Mouse (Mus musculus) embryo, embryonic 9.5 days (tissue): Measurements from ENCODE around the gene Pkd1l3.
A peak's percentile ranks its signal among the peaks of the same experiment; 100 is the strongest.

ENCODE experiments used
- DNase-seq: peaks from one replicate; pipeline ENCODE4 v3.0.0-alpha.2; 2017; ENCODE audit errors: extremely low spot score

Gene Pkd1l3

DNA sequence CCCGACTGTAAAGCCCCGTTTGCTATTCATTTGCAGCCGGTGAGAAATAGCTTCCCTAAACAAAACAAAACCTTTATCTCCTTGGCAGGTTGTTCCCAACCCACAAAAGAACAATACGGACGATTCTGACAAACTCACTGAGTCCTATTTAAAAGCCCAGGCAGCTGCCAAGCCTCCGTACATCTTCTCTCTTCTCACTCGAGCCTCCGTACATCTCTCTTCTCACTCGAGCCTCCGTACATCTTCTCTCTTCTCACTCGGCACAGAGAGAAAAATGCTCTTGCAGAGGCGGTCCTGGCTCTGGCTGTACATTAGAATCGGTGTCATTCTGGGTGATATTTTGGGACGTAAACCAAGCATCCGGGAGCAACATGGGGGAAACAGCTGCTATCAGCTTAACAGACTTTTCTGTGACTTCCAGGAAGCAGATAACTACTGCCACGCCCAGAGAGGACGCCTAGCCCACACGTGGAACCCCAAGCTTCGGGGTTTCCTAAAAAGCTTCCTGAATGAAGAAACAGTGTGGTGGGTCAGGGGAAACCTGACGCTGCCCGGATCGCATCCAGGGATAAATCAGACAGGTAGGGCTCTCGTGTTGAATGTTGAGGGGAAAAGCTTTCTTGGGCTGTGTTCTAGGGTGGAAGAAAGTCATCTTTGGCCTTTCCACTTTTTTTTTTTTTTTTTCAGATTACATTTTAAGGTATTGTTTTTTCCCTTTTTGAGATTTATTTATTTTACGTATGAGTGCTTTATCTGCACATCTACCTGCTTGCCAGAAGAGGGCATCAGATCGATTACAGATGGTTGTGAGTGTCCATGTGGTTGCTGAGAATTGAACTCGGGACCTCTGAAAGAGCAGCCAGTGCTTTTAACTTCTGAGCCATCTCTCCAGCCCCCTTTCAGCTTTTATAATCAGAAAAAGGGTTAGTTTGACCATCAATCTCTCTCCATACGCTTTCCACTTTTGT lies at the start of gene Pkd1l3:
Gene Pkd1l3, plus strand, starts transcription at position 275 of the 968 bp plus-strand sequence.
- DNase-seq: no peak

DNA sequence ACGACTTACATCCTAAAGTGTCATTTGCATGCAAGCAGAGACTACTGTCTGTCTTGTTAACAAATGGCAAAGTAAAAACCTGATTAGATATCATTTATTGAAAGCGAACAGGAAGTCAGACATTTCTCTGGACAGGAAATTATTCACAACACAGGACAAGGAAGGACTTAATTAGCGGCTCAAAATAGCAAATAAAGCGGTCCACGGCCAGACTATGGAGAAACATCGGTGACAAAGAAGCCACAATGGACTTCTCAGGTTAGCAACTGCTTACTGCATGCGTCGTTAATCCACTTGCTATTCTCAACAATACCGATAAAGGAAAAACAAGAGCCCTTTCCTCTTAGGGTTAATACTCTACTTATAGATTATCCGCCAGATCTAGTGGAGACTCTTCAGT lies 49.6 kb upstream of the Pkd1l3 start:
- no peak for DNase-seq

DNA sequence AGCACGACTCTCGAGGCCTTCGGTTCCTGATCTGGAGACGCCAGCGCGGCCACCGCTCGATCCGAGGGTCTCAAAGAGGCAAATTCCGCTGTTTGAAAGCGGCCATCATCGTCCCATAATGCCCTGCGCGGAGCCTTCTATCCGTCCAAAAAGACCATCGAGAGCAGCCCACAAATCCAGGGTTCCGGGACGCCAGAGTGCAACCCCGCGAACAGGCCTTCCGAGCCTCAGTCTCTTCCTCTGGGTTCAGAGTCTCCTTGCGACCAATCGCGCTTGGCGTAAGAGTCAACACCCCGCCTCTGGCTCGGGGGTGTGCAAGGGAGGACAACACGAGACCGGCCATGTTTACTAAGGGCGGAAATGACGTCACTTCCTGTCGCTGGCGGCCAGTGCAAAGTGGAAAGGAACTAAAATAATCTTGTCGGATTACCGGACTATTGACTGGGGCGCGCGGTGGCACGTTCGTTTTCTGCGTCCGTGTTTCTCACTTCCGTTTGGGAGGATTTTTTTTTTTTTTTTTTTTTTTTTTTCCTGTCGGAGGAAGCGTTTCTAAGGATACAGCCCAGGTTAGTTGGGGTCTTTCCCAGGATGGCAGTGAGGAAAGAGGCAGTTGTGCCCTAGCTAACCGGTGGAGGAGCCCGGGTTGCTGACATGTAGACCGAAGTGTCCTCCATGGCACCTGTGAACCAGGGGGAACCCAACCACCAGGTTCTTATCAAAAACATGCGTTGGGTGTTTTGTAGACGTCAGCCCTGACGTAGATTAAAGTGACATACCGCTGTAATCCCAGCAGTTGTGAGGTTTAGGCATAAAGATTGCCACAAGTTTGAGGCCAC lies 48.6 kb upstream of the Pkd1l3 start, which contains the start of the genes Dhx38 and Txnl4b:
Gene Dhx38, minus strand, starts transcription at position 364 of the 836 bp plus-strand sequence.
Gene Txnl4b, plus strand, starts transcription at position 395 of the 836 bp plus-strand sequence.
- peak; percentile 96 for DNase-seq

DNA sequence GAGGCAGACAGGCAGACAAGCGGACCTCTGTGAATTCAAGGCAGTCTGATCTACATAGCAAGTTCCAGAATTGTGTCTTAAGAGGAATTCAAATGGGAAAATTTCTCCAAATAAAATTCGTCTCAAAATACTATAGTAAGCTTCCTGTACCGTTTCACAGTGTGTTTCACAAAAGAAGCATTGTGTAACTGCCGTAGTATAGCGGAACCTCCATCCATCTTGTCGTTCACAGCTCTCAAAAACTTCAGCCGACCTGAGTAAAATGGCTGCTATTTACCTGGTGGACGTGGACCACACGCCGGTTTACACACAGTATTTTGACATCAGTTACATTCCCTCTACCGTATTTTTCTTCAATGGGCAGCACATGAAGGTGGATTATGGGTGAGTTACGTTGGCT lies 43.2 kb upstream of the Pkd1l3 start:
- DNase-seq: no peak

DNA sequence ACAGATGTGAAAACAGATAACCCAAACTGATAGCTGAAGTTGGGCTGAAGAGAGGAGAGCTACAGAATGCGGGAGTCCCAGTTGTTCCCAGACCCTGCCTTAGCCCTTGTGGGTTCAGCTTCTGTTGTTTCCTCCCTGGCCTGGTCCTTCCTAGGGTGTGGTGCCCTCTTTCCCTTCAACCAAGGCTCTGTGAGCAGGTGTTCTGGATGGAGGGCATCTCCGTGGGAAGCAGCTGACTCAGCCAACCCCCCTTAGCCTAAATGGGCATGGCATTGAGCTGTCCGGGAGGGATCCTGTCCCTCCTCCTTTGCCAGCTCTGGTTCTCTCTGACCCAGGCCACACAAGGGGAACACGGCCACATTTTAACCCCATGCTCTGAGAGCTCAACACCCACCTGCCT lies 38.0 kb upstream of the Pkd1l3 start:
- no peak for DNase-seq

DNA sequence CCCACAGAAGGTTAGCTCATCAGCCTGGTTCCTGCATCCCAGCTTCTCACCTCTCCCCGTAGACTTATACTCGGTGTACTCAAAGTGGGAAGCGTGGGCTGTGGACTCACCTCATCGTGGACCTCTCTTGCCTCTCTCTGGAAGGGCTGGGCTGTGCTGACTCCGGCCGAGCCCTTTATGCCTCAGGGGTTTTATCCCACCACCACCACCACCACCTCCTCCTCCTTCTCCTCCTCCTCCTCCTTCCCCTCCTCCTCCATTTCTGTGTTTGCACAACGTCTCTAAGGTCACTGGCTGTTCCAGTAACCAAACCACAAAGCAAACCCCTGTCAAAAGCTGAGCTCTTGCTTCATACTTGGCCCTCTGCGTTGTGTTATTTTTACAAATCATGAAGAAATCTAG lies 35.4 kb upstream of the Pkd1l3 start, which contains the start of gene Hp:
Gene Hp, minus strand, starts transcription at position 273 of the 402 bp plus-strand sequence.
- DNase-seq: no peak

DNA sequence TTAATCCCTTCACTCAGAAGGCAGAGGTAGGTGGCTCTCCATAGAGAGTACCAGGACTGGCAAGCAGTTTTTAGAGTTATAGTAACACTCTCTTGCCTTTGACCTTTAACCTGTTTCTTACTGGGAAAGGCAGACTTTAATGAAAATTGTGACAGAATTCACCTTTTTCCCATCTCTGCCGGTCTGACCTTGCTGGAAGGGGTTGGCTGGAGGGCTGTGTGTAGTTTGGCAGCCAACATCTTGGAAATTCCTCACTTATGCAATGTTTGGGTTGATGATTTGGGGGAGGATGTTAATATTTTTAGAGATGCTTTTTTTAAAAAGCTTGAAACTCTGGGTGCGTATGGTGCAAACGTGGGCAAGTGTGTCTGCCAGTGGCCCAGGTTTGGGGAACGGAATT lies 30.0 kb upstream of the Pkd1l3 start:
- DNase-seq: no peak

DNA sequence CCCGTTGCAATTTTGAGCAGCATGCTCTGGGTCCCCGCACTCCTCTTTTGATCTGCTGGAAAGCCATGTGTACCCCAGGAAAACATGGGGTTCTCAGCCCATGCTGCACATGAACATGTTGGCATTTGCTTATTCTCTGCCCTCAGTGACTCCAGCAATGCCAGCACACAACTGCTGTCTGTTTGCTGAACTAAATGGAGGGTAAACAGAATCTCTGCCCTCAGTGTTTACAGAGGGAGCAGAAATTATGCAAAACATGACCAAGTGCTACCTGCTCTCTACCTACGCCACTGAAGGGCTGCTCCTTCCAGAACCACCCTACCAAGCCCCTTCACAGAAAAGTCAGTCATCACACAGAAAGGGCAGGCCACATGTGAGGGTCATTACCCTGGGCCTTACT lies 29.5 kb upstream of the Pkd1l3 start:
- DNase-seq: no peak

DNA sequence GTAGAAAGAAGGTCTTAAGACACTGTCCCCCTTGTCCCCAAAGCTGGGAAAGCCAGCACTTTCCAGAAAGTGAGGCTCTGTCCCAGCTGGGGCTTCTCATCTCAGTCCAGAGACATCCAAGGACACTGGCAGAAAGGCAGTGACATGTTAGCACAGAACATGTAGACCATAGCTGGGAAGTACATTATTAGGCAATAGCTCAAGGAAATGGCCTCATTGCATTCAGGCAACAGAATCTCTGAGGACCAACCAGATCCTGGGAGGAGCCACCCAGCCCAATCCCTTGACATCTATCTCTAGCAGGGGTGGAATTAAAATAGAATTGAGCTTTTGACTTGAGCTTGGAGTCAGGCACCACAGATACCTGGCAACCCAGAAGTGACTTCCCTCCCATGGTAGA lies 28.7 kb upstream of the Pkd1l3 start:
- DNase-seq: no peak

DNA sequence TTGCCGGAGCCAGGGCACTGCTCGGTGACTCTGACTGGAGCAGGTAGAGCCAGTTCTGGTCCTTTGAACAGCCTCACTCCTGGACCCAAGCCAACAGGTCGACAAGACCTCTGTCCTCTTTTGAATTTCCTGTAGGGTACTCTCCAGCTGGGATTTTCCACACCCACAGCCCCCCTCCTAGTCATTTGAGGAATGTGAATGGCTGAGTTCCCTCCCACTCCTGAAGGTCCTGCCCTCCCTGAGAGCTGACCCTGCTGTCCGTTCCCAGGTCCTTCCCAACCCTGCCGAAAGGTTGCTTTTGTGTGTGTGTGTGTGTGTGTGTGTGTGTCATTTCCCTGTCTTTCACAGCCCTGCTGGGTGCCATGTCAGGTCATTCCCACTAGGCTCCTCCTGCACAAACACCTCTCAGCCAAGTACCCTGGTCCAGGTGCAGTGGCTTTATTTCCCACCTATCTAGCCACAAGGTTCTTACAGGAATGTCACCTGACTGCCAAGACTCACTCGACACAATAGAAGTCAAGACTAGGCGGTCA lies 27.3 kb upstream of the Pkd1l3 start:
- no peak for DNase-seq

DNA sequence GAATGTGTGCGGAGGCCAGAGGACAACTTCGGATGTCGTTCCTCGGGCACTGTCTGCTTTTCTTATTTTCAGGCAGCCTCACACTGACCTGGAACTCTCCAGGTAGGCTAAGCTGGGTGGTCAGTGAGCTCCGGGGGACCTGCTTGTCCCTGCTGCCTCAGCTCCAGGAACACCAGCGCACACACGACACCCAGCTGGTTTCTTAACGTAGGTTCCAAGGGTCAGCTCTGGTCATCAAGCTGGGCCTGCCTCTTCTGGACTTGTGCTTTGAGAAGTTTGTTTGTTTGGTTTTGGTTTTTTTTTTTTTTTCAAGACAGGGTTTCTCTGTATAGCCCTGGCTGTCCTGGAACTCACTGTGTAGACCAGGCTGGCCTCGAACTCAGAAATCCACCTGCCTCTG lies 23.4 kb upstream of the Pkd1l3 start:
- no peak for DNase-seq

DNA sequence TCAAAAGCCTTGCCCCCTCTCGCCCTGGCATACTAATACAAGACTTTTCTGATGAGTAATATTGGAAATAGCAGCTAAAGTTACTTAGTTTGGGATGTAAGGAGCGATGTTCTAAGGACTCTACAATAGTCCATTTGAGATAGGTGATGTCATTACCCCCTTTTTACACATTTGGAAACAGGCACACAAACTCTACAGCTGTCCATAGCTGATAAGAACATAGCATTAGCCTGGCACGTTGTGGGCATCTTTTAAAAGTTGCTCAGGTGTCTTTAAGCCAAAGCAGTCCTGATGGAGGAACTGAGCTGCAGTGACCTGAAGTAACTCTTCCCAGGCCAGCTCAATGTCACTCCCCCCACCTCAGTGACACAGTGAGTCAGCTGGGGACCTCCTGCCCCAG lies 22.9 kb upstream of the Pkd1l3 start:
- no peak for DNase-seq

DNA sequence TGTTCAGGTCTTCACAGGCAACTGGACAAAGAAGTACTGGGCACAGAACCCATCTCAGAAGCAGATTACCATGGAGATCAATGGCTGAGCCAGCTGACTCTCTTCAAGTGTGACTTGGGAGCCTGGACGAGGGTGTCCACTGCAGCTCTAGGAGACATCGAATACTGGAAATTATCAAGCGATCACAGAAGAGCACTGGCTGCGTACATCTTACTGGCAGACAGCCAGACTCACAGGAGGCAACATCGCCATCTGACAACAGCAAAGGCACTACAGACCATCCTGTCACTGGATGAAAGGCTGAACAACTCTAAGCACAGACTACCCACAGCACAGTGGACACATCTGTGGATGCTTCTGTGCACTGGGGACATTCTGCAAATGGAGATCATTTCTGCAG lies 22.2 kb upstream of the Pkd1l3 start:
- DNase-seq: no peak

DNA sequence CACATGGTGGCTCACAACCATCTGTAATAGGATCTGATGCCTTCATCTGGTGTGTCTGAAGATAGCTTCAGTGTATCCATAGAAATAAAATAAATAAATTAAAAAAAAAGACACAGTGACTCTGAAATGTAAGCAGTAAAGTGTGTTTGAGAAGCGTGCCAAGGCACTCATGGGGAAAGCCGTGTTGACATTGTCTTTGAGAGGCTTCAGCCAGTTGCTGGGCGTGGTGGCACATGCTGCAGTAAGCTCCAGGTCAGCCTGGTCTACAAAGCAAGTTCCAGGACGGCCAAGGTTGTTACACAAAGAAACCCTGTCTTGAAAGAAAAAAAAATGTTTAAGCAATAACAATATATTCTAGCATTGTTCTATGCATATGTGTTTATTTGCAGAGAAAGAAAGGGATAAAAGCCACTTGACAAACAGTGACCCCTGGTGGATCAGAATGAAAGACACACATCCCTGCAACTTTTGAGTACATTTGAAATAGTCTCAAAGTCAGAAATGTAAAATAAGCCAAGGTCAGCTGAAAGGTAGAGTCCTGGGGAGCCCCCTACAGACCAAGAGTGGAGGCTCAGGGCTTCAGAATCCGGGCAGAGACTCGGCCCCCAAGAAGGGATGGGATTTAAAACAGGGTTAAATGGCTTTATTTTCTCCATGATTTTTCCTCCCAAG lies 21.1 kb upstream of the Pkd1l3 start:
- no peak for DNase-seq

DNA sequence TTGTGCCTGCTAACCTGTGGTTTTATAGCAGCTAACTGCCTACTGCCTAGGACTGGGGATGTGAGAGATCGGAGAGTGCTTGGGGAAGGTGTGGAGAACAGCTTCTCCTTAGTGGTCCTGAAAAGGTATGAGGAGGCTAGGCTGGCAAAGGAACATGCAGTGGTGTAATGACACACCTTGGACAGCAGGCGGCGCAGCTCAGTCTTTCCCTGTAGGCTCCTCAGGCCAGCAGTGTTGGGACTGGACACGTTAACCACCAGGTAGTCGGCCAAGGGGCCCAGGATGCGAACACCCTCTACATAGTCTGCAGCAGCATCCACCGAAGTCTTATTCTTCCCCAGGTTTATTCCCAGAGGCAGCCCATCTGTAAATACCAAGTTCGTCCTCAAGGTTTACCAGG lies 18.5 kb upstream of the Pkd1l3 start:
- DNase-seq: peak; percentile 62

DNA sequence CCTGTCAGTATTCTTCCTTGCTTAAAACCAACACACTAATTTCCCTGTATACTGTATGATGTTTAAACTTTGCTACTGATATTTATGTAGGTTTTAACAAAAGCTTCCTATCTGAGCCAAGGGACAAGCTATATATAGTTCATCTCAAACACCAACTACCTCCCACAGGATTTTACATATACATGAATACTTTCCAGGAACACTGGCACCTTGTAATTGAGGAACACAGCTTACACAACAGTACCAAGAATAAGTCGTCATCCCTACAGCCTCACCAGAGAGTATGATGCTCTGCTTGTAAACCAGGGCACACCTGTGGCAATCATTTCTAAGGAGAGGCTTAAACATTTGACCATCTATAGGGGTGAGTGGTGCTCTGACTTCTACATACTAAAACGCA lies 7.6 kb upstream of the Pkd1l3 start:
- no peak for DNase-seq

DNA sequence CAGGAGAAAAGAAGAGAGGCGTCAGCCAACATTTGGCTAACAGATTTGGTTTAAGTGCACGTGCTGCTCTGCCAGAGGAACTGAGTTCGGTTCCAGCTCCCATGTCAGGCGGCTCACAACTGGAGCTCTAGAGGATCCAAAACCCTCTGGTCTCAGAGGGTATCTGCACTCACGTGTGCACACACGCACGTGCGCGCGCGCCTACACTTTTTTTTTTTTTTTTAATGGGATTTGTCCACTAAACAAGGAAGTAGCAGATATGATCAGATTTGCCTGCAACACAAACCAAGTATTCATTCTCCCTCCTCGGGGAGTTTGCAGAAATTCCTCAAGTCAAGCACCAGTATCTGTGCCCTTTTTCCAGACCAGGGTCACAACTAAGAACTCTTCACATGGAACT lies 6.7 kb upstream of the Pkd1l3 start:
- no peak for DNase-seq

DNA sequence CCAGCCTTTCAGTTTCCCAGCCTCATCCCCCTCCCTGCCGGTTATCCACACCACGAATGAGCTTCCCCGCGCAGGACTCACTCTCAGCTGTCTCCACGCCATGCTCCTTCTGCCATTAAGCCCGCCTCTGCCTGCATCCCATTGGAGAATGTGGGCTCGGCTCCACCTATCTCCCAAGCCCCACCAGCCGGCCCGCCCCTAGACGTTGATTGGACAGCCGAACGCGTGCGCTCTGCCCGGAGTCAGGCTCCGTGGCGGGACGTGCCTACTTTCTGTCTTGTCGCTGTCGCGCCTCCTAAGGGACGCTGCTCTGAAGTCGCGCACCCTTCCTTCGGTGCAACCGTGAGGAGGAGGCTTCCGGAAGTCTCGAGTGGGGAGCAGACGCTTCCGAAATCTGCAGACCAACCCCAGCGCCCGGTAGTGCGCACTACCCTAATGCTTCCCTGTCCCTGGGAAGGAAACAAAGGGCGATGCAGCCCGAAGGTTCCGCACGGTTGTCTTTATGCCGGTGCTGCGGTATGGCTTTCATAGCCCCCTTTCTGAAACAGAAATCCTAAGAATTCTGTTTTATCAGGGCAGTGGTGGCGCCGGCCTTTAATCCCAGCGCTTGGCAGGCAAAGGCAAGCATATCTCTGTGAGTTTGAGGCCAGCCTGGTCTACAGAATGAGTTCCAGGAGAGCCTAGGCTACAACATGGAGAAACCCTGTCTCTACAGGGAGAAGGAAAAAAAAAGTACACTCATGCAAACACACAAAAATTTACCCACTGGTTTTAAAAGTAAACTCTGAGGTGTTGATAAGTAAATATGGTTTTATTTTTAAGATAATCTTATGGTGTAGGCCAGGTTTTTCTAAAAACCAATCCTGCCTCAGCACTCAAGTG lies 5.8 kb upstream of the Pkd1l3 start, which contains the start of gene Dhodh:
Gene Dhodh, minus strand, starts transcription at position 403 of the 882 bp plus-strand sequence.
- peak; percentile 96 for DNase-seq

DNA sequence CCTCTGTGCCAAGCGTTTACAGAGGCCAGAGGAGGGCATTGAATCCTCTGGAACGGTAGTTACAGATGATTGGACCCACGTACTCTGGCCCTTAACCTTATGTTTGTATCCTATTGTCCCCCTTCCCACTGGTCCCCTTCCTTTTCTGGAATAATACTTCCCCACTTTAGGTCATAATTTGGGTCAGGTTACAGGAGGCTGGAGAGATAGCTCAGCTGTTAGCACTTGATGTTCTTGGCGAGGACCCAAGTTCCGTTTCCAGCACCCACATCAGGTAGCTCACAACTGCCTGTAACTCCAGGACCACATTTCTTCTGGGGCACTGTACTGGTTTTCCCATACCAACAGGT lies 5.2 kb upstream of the Pkd1l3 start:
- no peak for DNase-seq

DNA sequence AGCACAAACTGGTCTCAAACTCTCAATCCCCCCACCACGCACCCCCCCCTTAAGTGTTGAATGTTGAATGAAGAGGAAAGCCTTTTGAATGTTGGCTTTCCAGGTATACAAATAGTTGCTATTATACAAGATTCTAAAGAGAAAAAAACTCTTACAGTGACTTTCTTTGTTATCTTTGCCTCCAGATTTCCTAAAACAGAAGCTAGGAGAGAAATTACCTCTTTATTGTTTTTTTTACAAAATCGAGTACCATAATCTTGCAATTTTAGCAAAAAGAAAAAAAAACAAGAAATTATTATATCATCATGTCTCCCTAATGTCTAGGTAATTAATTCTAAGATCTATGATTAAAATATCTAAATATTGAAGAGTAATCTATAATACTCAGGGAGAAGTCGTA lies 1.3 kb downstream of the Pkd1l3 start:
- no peak for DNase-seq

DNA sequence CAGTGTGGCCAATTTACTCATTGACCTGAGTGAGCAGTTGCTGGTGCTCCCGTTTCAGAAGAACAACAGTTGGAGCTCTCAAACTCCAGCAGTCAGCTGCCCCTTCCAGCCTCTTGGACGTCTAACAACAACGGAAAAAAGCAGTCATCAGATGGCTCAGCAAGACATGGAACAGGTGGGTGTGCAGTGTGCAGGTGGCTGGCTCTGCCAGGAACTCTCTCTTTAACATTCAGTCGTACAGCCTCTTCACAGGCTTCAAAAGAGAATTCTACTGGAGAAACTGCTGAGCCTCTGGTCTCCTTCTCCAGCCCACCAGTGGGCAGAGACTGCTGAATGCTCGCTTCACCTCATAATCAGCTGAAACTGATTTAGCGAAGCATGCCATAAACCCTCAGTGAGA lies 14.3 kb downstream of the Pkd1l3 start:
- DNase-seq: no peak
